Mouse (Mus musculus) lung, adult 2 months (tissue): ENCODE measurements around the gene Tmem63a. TPM values are rescaled to one million over a fixed set of nuclear protein-coding genes. Genes with fewer than 3 reads are reported as not detected.

Source experiments
- DNase-seq: peaks from one replicate; pipeline ENCODE4 v3.0.0; 2022
- H3K4me1 ChIP-seq: fragments of 200-500 bp; 2 replicates; pipeline ENCODE4 v1.6.1; 2011; ENCODE audit warnings: low read length; ENCODE audit not compliant: control insufficient read depth, insufficient read depth
- H3K4me3 ChIP-seq: fragments of 200-500 bp; replicated peaks from 2 replicates; pipeline ENCODE3; 2011; ENCODE audit warnings: low read depth, mild to moderate bottlenecking, control low read depth, low read length; ENCODE audit errors: extremely low read depth
- CTCF ChIP-seq: fragments of 200-500 bp; IDR thresholded peaks from 2 replicates; pipeline ENCODE4 v1.5.1; 2011; ENCODE audit warnings: mild to moderate bottlenecking, low read length, control low read depth; ENCODE audit not compliant: insufficient read depth
- POLR2A ChIP-seq: fragments of 200-500 bp; IDR thresholded peaks from 2 replicates; pipeline ENCODE4 v1.6.1; 2011; ENCODE audit warnings: low read depth, mild to moderate bottlenecking, control low read depth, low read length, borderline replicate concordance; ENCODE audit errors: extremely low read depth
- WGBS: fragments of 180-500 bp; shearing (Covaris S2); methylation state at CpG from one replicate; pipeline ENCODE4 v1.1.7; 2018; 5-methylcytosine and 5-hydroxymethylcytosine counted together
- polyA plus RNA-seq: library from polyadenylated mRNA; depleted of rRNA; stranded (reverse); fragments of >200 nt; gene quantifications from 2 replicates; pipeline ENCODE4 v1.2.3, GENCODE M21; 2012

The Tmem63a gene
- polyA plus RNA-seq, 1 experiment: 81.7 TPM

GRCm38 (mm10) chr1:180940776-180941460 lies 1.2 kb upstream of the Tmem63a start:
- Histone ChIP-seq H3K4me1 (peaks cover 27% of the 10 kb centered on the region), H3K4me3 (no peak overlapping the region)
- no peak for TF ChIP-seq POLR2A
- no peak for TF ChIP-seq CTCF
- DNase-seq: no peak
- WGBS: 86% methylated on average over 7 of the region's 7 CpGs

- Histone ChIP-seq H3K4me3 (peak overlapping the region; percentile 83), H3K4me1 (peaks cover 29% of the 10 kb centered on the region)
- TF ChIP-seq POLR2A (no peak), CTCF (no peak)
- WGBS: 4% methylated on average over 18 of the region's 18 CpGs
- DNase-seq: peak; percentile 44
Observed at GRCm38 (mm10) chr1:180941726-180942125, 418 bp upstream of the Tmem63a start.

- DNase-seq: no peak
- peak overlapping the region; percentile 83 for H3K4me3 ChIP-seq
- 27% methylated on average over 11 of the region's 11 CpGs for WGBS
- peaks cover 29% of the 10 kb centered on the region for H3K4me1 ChIP-seq
- TF ChIP-seq CTCF (no peak), POLR2A (no peak)
Observed at GRCm38 (mm10) chr1:180943032-180943644, 994 bp downstream of the Tmem63a start.

GRCm38 (mm10) chr1:180943896-180944295 lies 1.8 kb downstream of the Tmem63a start:
- TF ChIP-seq CTCF: no peak
- TF ChIP-seq POLR2A: no peak
- no peak for DNase-seq
- H3K4me1 ChIP-seq: peaks cover 29% of the 10 kb centered on the region
- no peak overlapping the region for H3K4me3 ChIP-seq
- 48% methylated on average over 1 of the region's 1 CpGs for WGBS

GRCm38 (mm10) chr1:180944553-180944952 lies 2.4 kb downstream of the Tmem63a start:
- H3K4me1 ChIP-seq: peaks cover 29% of the 10 kb centered on the region
- TF ChIP-seq POLR2A (no peak), CTCF (no peak)
- no peak for DNase-seq
- H3K4me3 ChIP-seq: no peak overlapping the region
- WGBS: 50% methylated on average over 4 of the region's 4 CpGs

GRCm38 (mm10) chr1:180945001-180945980 lies 3.1 kb downstream of the Tmem63a start:
- no peak for DNase-seq
- no peak for TF ChIP-seq POLR2A
- TF ChIP-seq CTCF: no peak
- H3K4me1 ChIP-seq: peaks cover 29% of the 10 kb centered on the region
- WGBS: 22% methylated on average over 20 of the region's 20 CpGs
- no peak overlapping the region for H3K4me3 ChIP-seq

- Histone ChIP-seq H3K4me1 (peaks cover 26% of the 10 kb centered on the region), H3K4me3 (no peak overlapping the region)
- 40% methylated on average over 6 of the region's 6 CpGs for WGBS
- DNase-seq: no peak
- TF ChIP-seq CTCF (no peak), POLR2A (no peak)
Observed at GRCm38 (mm10) chr1:180946448-180946847, 4.3 kb downstream of the Tmem63a start.

GRCm38 (mm10) chr1:180952085-180952746 lies 10.1 kb downstream of the Tmem63a start:
- Histone ChIP-seq H3K4me3 (no peak overlapping the region), H3K4me1 (no peaks in the 10 kb centered on the region)
- WGBS: 58% methylated on average over 6 of the region's 6 CpGs
- no peak for DNase-seq
- no peak for TF ChIP-seq POLR2A
- no peak for TF ChIP-seq CTCF

- no peak for TF ChIP-seq POLR2A
- TF ChIP-seq CTCF: no peak
- H3K4me3 ChIP-seq: no peak overlapping the region
- no peak for DNase-seq
- 72% methylated on average over 5 of the region's 5 CpGs for WGBS
- H3K4me1 ChIP-seq: peaks cover 3% of the 10 kb centered on the region; the same call in 1 of the 2 replicates
Observed at GRCm38 (mm10) chr1:180952808-180953207, 10.7 kb downstream of the Tmem63a start.
